Mouse (Mus musculus): ENCODE measurements around the gene Zfp345.
"Not testable (repeated sequence)": the region's sequence is repeated elsewhere in the genome, so short reads cannot be mapped to it uniquely, and the experiment has no call there.

The Zfp345 gene

GRCm38 (mm10) chr2:150484939-150485778 is at the start of gene Zfp345:
Gene Zfp345 (minus strand): TSS chr2:150485091.
- CTCF ChIA-PET, result interaction anchor here (0.6 kb wide), 1 partner anchor 344 kb away, joined by 4 read pairs; no protein-coding TSS in a partner anchor

- CTCF ChIA-PET, result no interaction called here
Observed at GRCm38 (mm10) chr2:150525703-150526207, 40.9 kb upstream of the Zfp345 start.

- CTCF ChIA-PET, result no interaction called here
Observed at GRCm38 (mm10) chr2:150512837-150513236, 27.9 kb upstream of the Zfp345 start.

- CTCF ChIA-PET, result not testable (repeated sequence)
Observed at GRCm38 (mm10) chr2:150500124-150500973, 15.5 kb upstream of the Zfp345 start.

- CTCF ChIA-PET, result no interaction called here
Observed at GRCm38 (mm10) chr2:150493031-150493430, 8.1 kb upstream of the Zfp345 start.

GRCm38 (mm10) chr2:150451180-150451919 is 33.5 kb downstream of the Zfp345 start, which contains the start of gene Zfp442:
Gene Zfp442 (minus strand): TSS chr2:150451486.
- CTCF ChIA-PET, result not testable (repeated sequence)

- CTCF ChIA-PET, result not testable (repeated sequence)
Observed at GRCm38 (mm10) chr2:150439084-150439483, 45.8 kb downstream of the Zfp345 start.
